Mouse (Mus musculus): ENCODE results near the gene Gm5134.
A peak's percentile ranks its signal among the peaks of the same experiment; 100 is the strongest.

Gene Gm5134

GRCm38 (mm10) chr10:75954381-75954811 lies at the start of gene Gm5134:
TSS of gene Gm5134 (plus strand) at chr10:75954514.
- DNase-seq, result no peak

GRCm38 (mm10) chr10:75906882-75907281 lies 47.4 kb upstream of the Gm5134 start:
- no peak for DNase-seq

GRCm38 (mm10) chr10:75910698-75911097 lies 43.6 kb upstream of the Gm5134 start:
- no peak for DNase-seq

GRCm38 (mm10) chr10:75913013-75913589 lies 41.2 kb upstream of the Gm5134 start:
- no peak for DNase-seq

- no peak for DNase-seq
Measured at GRCm38 (mm10) chr10:75915557-75915956, 38.8 kb upstream of the Gm5134 start.

GRCm38 (mm10) chr10:75916840-75917239 lies 37.5 kb upstream of the Gm5134 start:
- DNase-seq, result no peak

GRCm38 (mm10) chr10:75919026-75919425 lies 35.3 kb upstream of the Gm5134 start:
- DNase-seq, result no peak

- peak; percentile 96 for DNase-seq
Measured at GRCm38 (mm10) chr10:75921026-75921725, 33.1 kb upstream of the Gm5134 start, which contains the start of gene Smarcb1. TSS of gene Smarcb1 (minus strand) at chr10:75921617.

GRCm38 (mm10) chr10:75921726-75922560 lies 32.4 kb upstream of the Gm5134 start:
- DNase-seq, result no peak

- no peak for DNase-seq
Measured at GRCm38 (mm10) chr10:75924324-75924723, 30.0 kb upstream of the Gm5134 start.

- DNase-seq, result no peak
Measured at GRCm38 (mm10) chr10:75926396-75926795, 27.9 kb upstream of the Gm5134 start.

GRCm38 (mm10) chr10:75930304-75930703 lies 24.0 kb upstream of the Gm5134 start:
- no peak for DNase-seq

- DNase-seq, result no peak
Measured at GRCm38 (mm10) chr10:75931311-75931710, 23.0 kb upstream of the Gm5134 start.

GRCm38 (mm10) chr10:75932081-75932678 lies 22.1 kb upstream of the Gm5134 start:
- DNase-seq, result no peak

GRCm38 (mm10) chr10:75932891-75933290 lies 21.4 kb upstream of the Gm5134 start, which contains the start of gene Chchd10:
TSS of gene Chchd10 (plus strand) at chr10:75933130.
- no peak for DNase-seq

- no peak for DNase-seq
Measured at GRCm38 (mm10) chr10:75934991-75935390, 19.3 kb upstream of the Gm5134 start.

GRCm38 (mm10) chr10:75935680-75936541 lies 18.4 kb upstream of the Gm5134 start, which contains the start of gene Mmp11:
TSS of gene Mmp11 (minus strand) at chr10:75936496.
- DNase-seq, result peak; percentile 81

- no peak for DNase-seq
Measured at GRCm38 (mm10) chr10:75936909-75937667, 17.2 kb upstream of the Gm5134 start.

- DNase-seq, result no peak
Measured at GRCm38 (mm10) chr10:75937851-75938643, 16.3 kb upstream of the Gm5134 start.

All from right cerebral cortex, adult 18-20 months (tissue).